Comparison of ENCODE assay signal across 13 mouse cellular contexts in genomic region chr1:193261897-193262548, GRCm38 (mm10). TPM values are rescaled to one million over a fixed set of nuclear protein-coding genes. Genes with fewer than 3 reads are reported as not detected.
A peak's percentile ranks its signal among the peaks of the same experiment; 100 is the strongest.
DNase-seq lines count a peak whose midpoint lies in the region; ATAC-seq and TF ChIP-seq lines count a peak whose summit lies in the region.
"Had no signal": no experiment of that assay in that cellular context is flagged by ENCODE, and none has a peak within 500 bp of the region (broad histone marks: within the 10 kb centered on the region; RNA-seq: fewer than 3 reads in every experiment).

No protein-coding gene starts in this region.

- H3K9me3 ChIP-seq in forebrain, embryonic 15.5 days, result no peaks in the 10 kb centered on the region
- H3K9me3 ChIP-seq: midbrain, embryonic 12.5 days had no signal

- ATAC-seq in forebrain, embryonic 15.5 days (replicated peaks), result no peak
- ATAC-seq: intestine, embryonic 16.5 days had no signal

- 39% methylated on average over 7 of the region's 7 CpGs for WGBS in lung, adult 2 months
- 76% methylated on average over 7 of the region's 7 CpGs for WGBS in forebrain, embryonic 15.5 days

- H3K27ac ChIP-seq in forebrain, embryonic 15.5 days (replicated peaks), result no peak overlapping the region
- H3K27ac ChIP-seq: midbrain, embryonic 12.5 days had no signal

- peak; percentile 46; the same call in 1 of the 2 replicates for TF ChIP-seq POLR2A in lung, adult 2 months (IDR thresholded peaks at IDR 0.05; ENCODE audit: borderline replicate concordance, extremely low read depth, low read depth, low read length)

- peak; percentile 27 to 65 for DNase-seq in adrenal gland, adult (ENCODE audit: inconsistent age in 2 of 2, low spot score in 1 of 2)
- DNase-seq in adrenal gland, postnatal 25 days, result no peak
- DNase-seq in lung, adult 2 months, result no peak
- no peak for DNase-seq in lung, postnatal 14 days
- DNase-seq in kidney, adult 9 months, result peak; percentile 86
- DNase-seq in lung, postnatal 36 days, result peak; percentile 73
- no peak for DNase-seq in layer of hippocampus, postnatal 14 days (ENCODE audit: low spot score in 2 of 2)
- DNase-seq: left cerebral cortex, postnatal 4 days had no signal

- no peak overlapping the region for H3K4me2 ChIP-seq in forebrain, embryonic 15.5 days (replicated peaks)
- H3K4me2 ChIP-seq: midbrain, embryonic 12.5 days had no signal

- H3K4me1 ChIP-seq in lung, adult 2 months (ENCODE audit: control insufficient read depth, insufficient read depth, low read length), result peaks cover 6% of the 10 kb centered on the region; the same call in 1 of the 2 replicates
- H3K4me1 ChIP-seq in forebrain, embryonic 15.5 days, result no peaks in the 10 kb centered on the region
- H3K4me1 ChIP-seq: midbrain, embryonic 12.5 days had no signal

- peak overlapping the region; percentile 38 for H3K4me3 ChIP-seq in lung, adult 2 months (replicated peaks; ENCODE audit: extremely low read depth, low read depth, low read length)
- no peak overlapping the region for H3K4me3 ChIP-seq in forebrain, embryonic 15.5 days
- H3K4me3 ChIP-seq: midbrain, embryonic 12.5 days had no signal

- no peak overlapping the region for H3K9ac ChIP-seq in forebrain, embryonic 15.5 days (replicated peaks)
- H3K9ac ChIP-seq: midbrain, embryonic 12.5 days had no signal

- no peaks in the 10 kb centered on the region for H3K27me3 ChIP-seq in forebrain, embryonic 15.5 days
- H3K27me3 ChIP-seq: midbrain, embryonic 12.5 days had no signal

- TF ChIP-seq CTCF in lung, adult 2 months (IDR thresholded peaks at IDR 0.05; ENCODE audit: insufficient read depth, low read length), result no peak

- no peaks in the 10 kb centered on the region for H3K36me3 ChIP-seq in forebrain, embryonic 15.5 days
- H3K36me3 ChIP-seq: midbrain, embryonic 12.5 days had no signal

RNA-seq across cellular contexts. Expression of gene Hsd11b1, which starts 1.9 kb away (rescaled TPM):
- 71.0 and 74.2 TPM in 2 replicates for total RNA-seq in adrenal gland, postnatal 25 days (2021)
- 211 and 245 TPM in 2 replicates for polyA plus RNA-seq in lung, adult 2 months (2012; rRNA removed)
- 0.66 and 0.67 TPM in 2 replicates for polyA plus RNA-seq in forebrain, embryonic 15.5 days (2015; fragmentation: Nextera tagmentation; extraction: Ambion mirVana)
- total RNA-seq in layer of hippocampus, postnatal 14 days (2021), result 10 to 100 TPM; 43.1 to 45.9 TPM
- total RNA-seq: MEL had no signal
- polyA plus RNA-seq: embryonic facial prominence, embryonic 11.5 days; midbrain, embryonic 12.5 days had no signal

RNA-seq across cellular contexts. Expression of gene G0s2, which starts 11.0 kb away (rescaled TPM):
- total RNA-seq in adrenal gland, postnatal 25 days (2021), result 62.3 and 98.6 TPM in 2 replicates
- polyA plus RNA-seq in lung, adult 2 months (2012; rRNA removed), result 180 and 265 TPM in 2 replicates
- 5.1 and 5.3 TPM in 2 replicates for polyA plus RNA-seq in forebrain, embryonic 15.5 days (2015; fragmentation: Nextera tagmentation; extraction: Ambion mirVana)
- total RNA-seq in layer of hippocampus, postnatal 14 days (2021), result 10 to 100 TPM in 1 of 2 experiments, 1 to 10 TPM in 1; 9.3 to 12.1 TPM
- total RNA-seq: MEL had no signal

RNA-seq across cellular contexts. Expression of gene Lamb3, which starts 54.5 kb away (rescaled TPM):
- 0.76 and 2.3 TPM in 2 replicates for total RNA-seq in adrenal gland, postnatal 25 days (2021)
- polyA plus RNA-seq in lung, adult 2 months (2012; rRNA removed), result 60.8 and 62.3 TPM in 2 replicates
- 0.41 and 0.62 TPM in 2 replicates for polyA plus RNA-seq in forebrain, embryonic 15.5 days (2015; fragmentation: Nextera tagmentation; extraction: Ambion mirVana)
- total RNA-seq in layer of hippocampus, postnatal 14 days (2021), result 1 to 10 TPM in 1 of 2 experiments, under 1 TPM in 1; 0.94 to 1.6 TPM

Comparison
In these comparisons a context has a peak if more than half of its experiments do, and no peak if none do; other contexts are left out.
1. DNase-seq: peak in adrenal gland, adult (2 of 2), kidney, adult 9 months (single experiment) and lung, postnatal 36 days (single experiment); none in adrenal gland, postnatal 25 days (single experiment), lung, adult 2 months (single experiment), lung, postnatal 14 days (single experiment) and layer of hippocampus, postnatal 14 days (0 of 2).